Mouse (Mus musculus): ENCODE results near the gene H2-T23. TPM values are rescaled to one million over a fixed set of nuclear protein-coding genes. Genes with fewer than 3 reads are reported as not detected.
"Not testable (repeated sequence)": the region's sequence is repeated elsewhere in the genome, so short reads cannot be mapped to it uniquely, and the experiment has no call there.

Gene H2-T23
- polyA plus RNA-seq, 1 experiment from 2014 or later, result 10.6 TPM

DNA sequence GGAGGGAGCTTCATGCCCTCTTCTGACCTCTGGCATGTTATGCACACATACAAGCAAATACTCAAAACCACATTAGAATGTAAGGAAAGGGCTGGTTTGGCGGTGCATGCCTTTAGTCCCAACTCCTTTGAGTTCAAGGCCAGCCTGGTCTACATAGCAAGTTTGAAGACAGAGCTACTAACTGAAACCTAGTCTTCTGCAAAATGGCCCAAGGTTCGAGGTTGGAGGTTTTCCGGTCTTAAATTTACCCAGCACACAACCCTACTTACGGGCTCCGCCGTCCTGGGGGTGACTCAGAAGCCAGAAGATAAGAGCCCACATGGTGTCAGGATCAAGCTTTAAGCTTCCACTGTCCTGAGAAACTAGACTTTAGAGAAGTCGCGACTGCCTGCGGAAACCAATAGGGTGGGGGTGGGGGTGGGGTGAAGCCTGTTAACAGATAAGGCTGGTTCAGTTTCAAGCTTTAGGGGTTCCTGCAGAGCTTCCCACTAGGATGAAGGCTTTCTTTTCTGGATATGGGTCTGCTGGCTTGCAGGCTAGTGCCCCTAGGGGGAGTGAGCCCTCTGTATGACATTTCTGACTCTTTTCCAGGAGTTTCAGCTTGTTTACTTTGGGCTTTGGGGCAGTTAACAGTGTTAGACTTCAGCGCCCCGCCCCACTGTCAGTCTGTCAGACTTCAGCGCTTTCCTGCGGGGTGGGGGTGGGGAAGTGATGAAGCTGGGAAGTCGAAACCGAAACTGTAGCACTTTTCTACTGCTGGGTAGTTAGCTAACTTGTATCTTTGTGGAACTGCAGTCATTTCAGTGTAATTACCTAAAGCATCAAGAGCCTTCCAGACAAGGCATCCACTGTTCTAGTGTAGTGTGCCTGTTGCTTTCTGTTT, 12.2 kb downstream of the H2-T23 start, which contains the start of gene H2-T24:
TSS of gene H2-T24 (minus strand) at position 370 of the 883 bp plus-strand sequence.
- no peak within 1 kb of the TSS for H3K4me3 ChIP-seq (ENCODE audit: low read depth, low read length)
- WGBS, result 33% methylated on average over 15 of the region's 15 CpGs
- H3K4me2 ChIP-seq (replicated peaks; ENCODE audit: low read depth, low read length), result no peak within 1 kb of the TSS; the same call in 1 of the 2 replicates
- ATAC-seq (ENCODE audit: insufficient number of reproducible peaks, insufficient read depth, low FRiP score, low read depth), result peak; percentile 50; the same call in 1 of the 2 replicates
- H3K36me3 ChIP-seq (ENCODE audit: control insufficient read depth, insufficient read depth, low read length), result no peaks in the 10 kb centered on the region
- H3K27ac ChIP-seq (ENCODE audit: low read length), result no peak within 1 kb of the TSS
- no peaks in the 10 kb centered on the region for H3K27me3 ChIP-seq (ENCODE audit: control insufficient read depth, insufficient read depth, low read length)
- H3K9me3 ChIP-seq (ENCODE audit: control insufficient read depth, low read depth, low read length), result no peaks in the 10 kb centered on the region
- H3K9ac ChIP-seq (replicated peaks; ENCODE audit: low read depth, low read length), result no peak within 1 kb of the TSS
- H3K4me1 ChIP-seq (ENCODE audit: control insufficient read depth, insufficient read depth, low read length), result peaks cover 6% of the 10 kb centered on the region; the same call in 1 of the 2 replicates

DNA sequence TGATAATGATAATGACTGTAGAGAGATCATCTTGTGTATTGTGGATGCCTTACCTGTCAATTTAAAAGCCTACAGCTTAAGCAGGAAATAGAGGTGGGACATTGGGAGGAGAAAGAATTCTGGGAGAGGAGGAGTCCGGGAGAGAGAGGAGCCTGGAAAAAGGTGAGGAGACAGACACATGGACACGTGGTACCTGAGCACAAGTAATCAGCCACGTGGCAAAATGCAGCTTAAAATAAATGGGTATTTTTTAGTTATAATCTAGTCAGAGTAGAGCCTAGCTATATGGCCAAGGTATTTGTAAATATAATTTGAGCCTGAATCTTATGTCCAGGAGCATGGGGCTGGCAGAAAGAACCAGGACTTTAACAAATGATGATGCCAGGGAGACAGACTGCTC, 13.1 kb downstream of the H2-T23 start:
- H3K9me3 ChIP-seq (ENCODE audit: control insufficient read depth, low read depth, low read length), result no peaks in the 10 kb centered on the region
- peaks cover 4% of the 10 kb centered on the region; the same call in 1 of the 2 replicates for H3K4me1 ChIP-seq (ENCODE audit: control insufficient read depth, insufficient read depth, low read length)
- H3K27ac ChIP-seq (ENCODE audit: low read length), result no peak overlapping the region
- no peak for ATAC-seq (ENCODE audit: insufficient number of reproducible peaks, insufficient read depth, low FRiP score, low read depth)
- H3K4me3 ChIP-seq (ENCODE audit: low read depth, low read length), result no peak overlapping the region
- no peaks in the 10 kb centered on the region for H3K27me3 ChIP-seq (ENCODE audit: control insufficient read depth, insufficient read depth, low read length)
- 63% methylated on average over 3 of the region's 3 CpGs for WGBS
- H3K36me3 ChIP-seq (ENCODE audit: control insufficient read depth, insufficient read depth, low read length), result no peaks in the 10 kb centered on the region
- no peak overlapping the region for H3K4me2 ChIP-seq (replicated peaks; ENCODE audit: low read depth, low read length)
- H3K9ac ChIP-seq (replicated peaks; ENCODE audit: low read depth, low read length), result no peak overlapping the region

DNA sequence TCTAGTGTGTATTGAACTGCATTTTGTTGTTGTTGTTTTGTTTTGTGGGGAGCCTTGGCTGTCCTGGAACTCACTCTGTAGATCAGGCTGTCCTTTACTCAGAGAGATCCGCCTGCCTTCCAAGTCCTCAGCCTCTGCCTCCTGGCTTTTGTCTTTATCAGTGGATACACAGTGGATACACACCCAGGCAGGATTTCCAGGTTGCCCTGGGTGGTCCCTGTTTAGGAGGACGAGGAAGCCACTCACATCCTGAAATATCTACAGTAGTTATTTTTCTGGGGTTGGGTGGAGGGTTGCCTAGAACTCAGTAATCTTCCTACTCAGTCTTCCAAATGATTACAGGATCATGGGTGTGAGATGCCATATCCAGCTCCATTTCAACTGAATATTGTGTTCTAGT, 13.7 kb downstream of the H2-T23 start:
- Histone ChIP-seq H3K27me3 (ENCODE audit: control insufficient read depth, insufficient read depth, low read length) (no peaks in the 10 kb centered on the region), H3K9ac (replicated peaks; ENCODE audit: low read depth, low read length) (no peak overlapping the region), H3K27ac (ENCODE audit: low read length) (no peak overlapping the region), H3K9me3 (ENCODE audit: control insufficient read depth, low read depth, low read length) (no peaks in the 10 kb centered on the region), H3K4me3 (ENCODE audit: low read depth, low read length) (no peak overlapping the region), H3K4me2 (replicated peaks; ENCODE audit: low read depth, low read length) (no peak overlapping the region), H3K36me3 (ENCODE audit: control insufficient read depth, insufficient read depth, low read length) (no peaks in the 10 kb centered on the region), H3K4me1 (ENCODE audit: control insufficient read depth, insufficient read depth, low read length) (no peaks in the 10 kb centered on the region)
- WGBS, result 66% methylated on average over 2 of the region's 2 CpGs
- ATAC-seq (ENCODE audit: insufficient number of reproducible peaks, insufficient read depth, low FRiP score, low read depth), result no peak

DNA sequence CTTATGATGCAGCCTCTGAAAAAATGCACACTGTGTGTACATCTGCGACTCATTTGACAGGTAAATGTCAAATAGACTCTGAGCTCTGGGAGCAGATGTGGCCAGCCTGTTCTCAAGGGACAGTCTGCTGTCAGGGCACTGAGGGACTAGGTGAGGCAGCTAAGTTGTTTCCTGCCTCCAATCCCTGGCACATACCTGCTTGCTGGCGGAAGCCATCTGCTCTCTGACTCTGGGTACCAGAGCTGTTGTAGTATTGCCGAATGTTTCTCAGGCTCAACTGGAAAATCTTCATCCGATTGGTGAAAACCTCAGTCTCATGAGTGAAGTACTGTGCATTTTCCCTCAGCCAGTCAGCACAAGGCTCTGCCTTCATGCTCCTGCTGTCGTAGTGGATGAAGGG, 15.6 kb downstream of the H2-T23 start:
- ATAC-seq (ENCODE audit: insufficient number of reproducible peaks, insufficient read depth, low FRiP score, low read depth), result no peak
- 84% methylated on average over 5 of the region's 5 CpGs for WGBS
- no peaks in the 10 kb centered on the region for H3K27me3 ChIP-seq (ENCODE audit: control insufficient read depth, insufficient read depth, low read length)
- no peak overlapping the region for H3K4me3 ChIP-seq (ENCODE audit: low read depth, low read length)
- H3K9ac ChIP-seq (replicated peaks; ENCODE audit: low read depth, low read length), result no peak overlapping the region
- H3K9me3 ChIP-seq (ENCODE audit: control insufficient read depth, low read depth, low read length), result no peaks in the 10 kb centered on the region
- H3K27ac ChIP-seq (ENCODE audit: low read length), result no peak overlapping the region
- no peak overlapping the region for H3K4me2 ChIP-seq (replicated peaks; ENCODE audit: low read depth, low read length)
- H3K36me3 ChIP-seq (ENCODE audit: control insufficient read depth, insufficient read depth, low read length), result no peaks in the 10 kb centered on the region
- H3K4me1 ChIP-seq (ENCODE audit: control insufficient read depth, insufficient read depth, low read length), result no peaks in the 10 kb centered on the region

DNA sequence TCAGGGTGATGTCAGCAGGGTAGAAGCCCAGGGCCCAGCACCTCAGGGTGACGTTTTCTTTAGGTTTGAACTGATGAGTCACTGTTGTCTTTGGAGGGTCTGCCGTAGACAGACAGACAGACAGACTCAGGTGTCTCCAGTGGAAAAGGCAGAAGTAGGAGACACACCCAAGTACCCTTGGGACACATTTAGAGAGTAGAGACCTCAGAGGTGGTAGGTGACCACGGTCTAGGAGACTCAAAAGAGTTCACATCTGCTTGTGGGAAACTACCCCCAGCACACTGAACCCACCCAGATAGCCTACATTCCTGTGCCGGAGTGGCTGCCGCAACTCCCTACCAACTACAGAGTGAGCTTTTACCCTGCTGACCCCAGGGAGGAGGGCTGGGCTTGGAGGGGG, 17.7 kb downstream of the H2-T23 start:
- Histone ChIP-seq H3K27me3 (ENCODE audit: control insufficient read depth, insufficient read depth, low read length) (no peaks in the 10 kb centered on the region), H3K27ac (ENCODE audit: low read length) (no peak overlapping the region), H3K4me3 (ENCODE audit: low read depth, low read length) (no peak overlapping the region), H3K9ac (replicated peaks; ENCODE audit: low read depth, low read length) (no peak overlapping the region), H3K4me2 (replicated peaks; ENCODE audit: low read depth, low read length) (no peak overlapping the region), H3K36me3 (ENCODE audit: control insufficient read depth, insufficient read depth, low read length) (no peaks in the 10 kb centered on the region), H3K4me1 (ENCODE audit: control insufficient read depth, insufficient read depth, low read length) (no peaks in the 10 kb centered on the region), H3K9me3 (ENCODE audit: control insufficient read depth, low read depth, low read length) (no peaks in the 10 kb centered on the region)
- 88% methylated on average over 5 of the region's 5 CpGs for WGBS
- ATAC-seq (ENCODE audit: insufficient number of reproducible peaks, insufficient read depth, low FRiP score, low read depth), result no peak

DNA sequence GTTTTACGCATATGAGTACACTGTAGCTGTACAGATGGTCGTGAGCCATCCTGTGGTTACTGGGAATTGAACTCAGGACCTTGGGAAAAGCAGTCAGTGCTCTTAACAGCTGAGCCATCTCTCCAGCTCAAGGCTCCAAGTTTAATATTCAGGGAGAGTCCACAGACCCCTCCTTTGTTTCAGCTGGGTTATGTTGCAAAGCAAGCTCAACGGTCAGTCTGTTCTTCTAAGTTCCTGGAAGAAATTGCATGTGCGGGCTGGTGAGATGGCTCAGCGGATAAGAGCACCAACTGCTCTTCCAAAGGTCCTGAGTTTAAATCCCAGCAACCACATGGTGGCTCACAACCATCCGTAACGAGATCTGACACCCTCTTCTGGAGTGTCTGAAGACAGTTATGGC, 28.2 kb downstream of the H2-T23 start:
- not testable (repeated sequence) for H3K9me3 ChIP-seq (ENCODE audit: control insufficient read depth, low read depth, low read length); H3K4me2 ChIP-seq (replicated peaks; ENCODE audit: low read depth, low read length); H3K4me1 ChIP-seq (ENCODE audit: control insufficient read depth, insufficient read depth, low read length); ATAC-seq (ENCODE audit: insufficient number of reproducible peaks, insufficient read depth, low FRiP score, low read depth); H3K27me3 ChIP-seq (ENCODE audit: control insufficient read depth, insufficient read depth, low read length); H3K36me3 ChIP-seq (ENCODE audit: control insufficient read depth, insufficient read depth, low read length); H3K4me3 ChIP-seq (ENCODE audit: low read depth, low read length); H3K27ac ChIP-seq (ENCODE audit: low read length); H3K9ac ChIP-seq (replicated peaks; ENCODE audit: low read depth, low read length)
- WGBS, result 93% methylated on average over 7 of the region's 7 CpGs

DNA sequence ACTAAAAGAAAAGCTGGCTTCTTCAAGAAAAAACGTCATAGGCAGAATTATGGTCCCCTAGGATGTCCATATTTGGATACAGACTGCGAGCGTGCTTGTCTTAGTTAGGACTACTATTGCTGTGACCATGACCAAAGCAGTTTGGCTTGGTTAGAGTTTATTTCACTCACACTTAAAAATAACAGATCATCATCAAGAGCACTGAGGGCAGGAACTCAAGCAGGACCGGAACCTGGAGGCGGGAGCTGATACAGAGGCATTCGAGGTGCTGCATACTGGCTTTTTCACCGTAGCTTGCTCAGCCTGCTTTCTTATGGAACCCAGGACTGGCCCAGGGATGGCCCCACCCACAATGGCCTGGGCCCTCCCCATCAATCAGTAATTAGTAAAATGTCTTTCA, 29.3 kb downstream of the H2-T23 start:
- H3K9ac ChIP-seq (replicated peaks; ENCODE audit: low read depth, low read length), result no peak overlapping the region
- ATAC-seq (ENCODE audit: insufficient number of reproducible peaks, insufficient read depth, low FRiP score, low read depth), result no peak
- H3K4me2 ChIP-seq (replicated peaks; ENCODE audit: low read depth, low read length), result no peak overlapping the region
- H3K4me3 ChIP-seq (ENCODE audit: low read depth, low read length), result no peak overlapping the region
- 94% methylated on average over 7 of the region's 7 CpGs for WGBS
- no peaks in the 10 kb centered on the region for H3K27me3 ChIP-seq (ENCODE audit: control insufficient read depth, insufficient read depth, low read length)
- no peak overlapping the region for H3K27ac ChIP-seq (ENCODE audit: low read length)
- H3K9me3 ChIP-seq (ENCODE audit: control insufficient read depth, low read depth, low read length), result no peaks in the 10 kb centered on the region; the same call in 1 of the 2 replicates
- no peaks in the 10 kb centered on the region for H3K4me1 ChIP-seq (ENCODE audit: control insufficient read depth, insufficient read depth, low read length)
- H3K36me3 ChIP-seq (ENCODE audit: control insufficient read depth, insufficient read depth, low read length), result no peaks in the 10 kb centered on the region

DNA sequence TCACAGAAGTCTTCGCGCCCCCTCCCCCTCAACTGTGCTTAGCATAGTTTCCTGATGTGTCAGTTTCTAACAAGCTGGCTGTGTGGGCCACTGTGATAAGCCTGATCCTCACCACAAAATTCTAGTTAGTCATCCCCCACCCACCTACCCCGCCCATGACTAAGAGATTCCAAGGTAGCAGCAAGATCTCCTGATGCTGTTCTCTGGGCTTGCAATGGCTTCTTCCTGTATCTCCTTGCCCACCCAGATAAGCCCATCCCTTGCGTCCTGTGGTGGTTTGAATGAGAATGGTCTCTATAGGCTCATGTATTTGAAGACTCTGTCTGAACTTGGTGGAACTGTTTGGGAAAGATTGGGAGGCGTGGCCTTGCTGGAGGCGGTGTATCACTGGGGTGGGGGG, 30.7 kb downstream of the H2-T23 start:
- no peaks in the 10 kb centered on the region for H3K27me3 ChIP-seq (ENCODE audit: control insufficient read depth, insufficient read depth, low read length)
- no peak overlapping the region for H3K4me2 ChIP-seq (replicated peaks; ENCODE audit: low read depth, low read length)
- no peak overlapping the region for H3K27ac ChIP-seq (ENCODE audit: low read length)
- peaks cover 8% of the 10 kb centered on the region; the same call in 1 of the 2 replicates for H3K4me1 ChIP-seq (ENCODE audit: control insufficient read depth, insufficient read depth, low read length)
- whole genome bisulfite sequencing, result 93% methylated on average over 6 of the region's 6 CpGs
- H3K9me3 ChIP-seq (ENCODE audit: control insufficient read depth, low read depth, low read length), result no peaks in the 10 kb centered on the region; the same call in 1 of the 2 replicates
- no peak overlapping the region for H3K9ac ChIP-seq (replicated peaks; ENCODE audit: low read depth, low read length)
- no peaks in the 10 kb centered on the region for H3K36me3 ChIP-seq (ENCODE audit: control insufficient read depth, insufficient read depth, low read length)
- peak; percentile 25; the same call in 1 of the 2 replicates for ATAC-seq (ENCODE audit: insufficient number of reproducible peaks, insufficient read depth, low FRiP score, low read depth)
- no peak overlapping the region for H3K4me3 ChIP-seq (ENCODE audit: low read depth, low read length)
